Mouse (Mus musculus) WW6 (cell line): ENCODE measurements around the gene Opcml.

ENCODE experiments used
- DNase-seq: peaks from one replicate; pipeline ENCODE4 v3.0.0-alpha.2; 2013; ENCODE audit warnings: low read depth, low spot score

Opcml gene

GRCm38 (mm10) chr9:28738451-28738860 is 947.9 kb downstream of the Opcml start:
- no peak for DNase-seq

GRCm38 (mm10) chr9:28744771-28745170 is 954.2 kb downstream of the Opcml start:
- no peak for DNase-seq

GRCm38 (mm10) chr9:28748902-28749301 is 958.3 kb downstream of the Opcml start:
- DNase-seq, result peak; percentile 13

GRCm38 (mm10) chr9:28752908-28753307 is 962.3 kb downstream of the Opcml start:
- DNase-seq, result no peak

- DNase-seq, result no peak
Observed at GRCm38 (mm10) chr9:28756841-28757451, 966.4 kb downstream of the Opcml start.

GRCm38 (mm10) chr9:28761460-28761859 is 970.9 kb downstream of the Opcml start:
- DNase-seq, result no peak

GRCm38 (mm10) chr9:28764149-28764548 is 973.6 kb downstream of the Opcml start:
- no peak for DNase-seq

DNA sequence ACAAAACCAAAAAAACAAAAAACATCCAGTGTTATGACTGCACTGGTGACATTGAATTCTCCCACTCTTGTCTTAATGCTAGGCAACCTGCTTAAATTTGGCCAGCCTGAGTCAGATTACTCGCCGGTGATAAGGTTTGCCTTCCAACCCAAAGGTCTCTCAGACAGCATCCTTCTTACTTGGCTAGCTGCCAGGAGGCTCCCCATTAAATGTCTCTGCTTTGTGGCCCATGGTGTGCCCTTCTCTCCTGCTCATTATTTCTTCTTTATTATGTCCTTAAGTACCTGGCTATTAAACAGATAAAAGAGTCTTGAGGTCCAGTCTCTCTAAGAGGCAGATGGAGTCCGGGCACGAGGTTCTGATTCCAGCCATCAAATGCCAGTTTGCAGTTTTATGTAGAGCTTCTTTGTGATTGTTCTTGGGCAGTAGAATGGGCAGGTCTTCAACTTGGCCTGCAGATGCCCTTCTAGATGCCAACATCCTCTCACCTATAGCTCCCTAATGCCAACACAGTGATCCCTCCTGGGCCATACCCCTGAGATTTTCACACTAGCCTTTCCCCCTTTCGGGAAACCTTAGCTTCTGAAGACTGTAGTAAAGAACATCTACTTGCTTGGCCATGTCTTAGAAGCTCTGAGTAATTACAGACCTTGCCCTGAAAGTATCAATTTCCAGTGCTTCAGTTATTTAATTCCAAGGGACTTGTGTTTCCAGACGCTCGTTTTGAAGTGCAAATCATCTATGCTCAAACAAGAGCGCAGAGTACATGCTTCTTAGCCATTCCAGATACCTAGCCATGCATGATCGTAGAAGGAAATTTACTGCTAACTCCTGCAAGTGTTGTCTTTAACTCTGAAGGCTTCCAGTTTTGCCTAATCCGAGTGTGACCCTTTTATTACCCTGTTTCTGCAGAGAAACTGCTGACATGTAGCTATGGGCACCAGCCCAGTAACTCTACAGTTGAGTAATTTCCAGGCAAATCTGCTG is 986.2 kb downstream of the Opcml start:
- DNase-seq, result no peak

GRCm38 (mm10) chr9:28783834-28784233 is 993.3 kb downstream of the Opcml start:
- DNase-seq, result no peak

- no peak for DNase-seq
Observed at GRCm38 (mm10) chr9:28789439-28789838, 998.9 kb downstream of the Opcml start.

DNA sequence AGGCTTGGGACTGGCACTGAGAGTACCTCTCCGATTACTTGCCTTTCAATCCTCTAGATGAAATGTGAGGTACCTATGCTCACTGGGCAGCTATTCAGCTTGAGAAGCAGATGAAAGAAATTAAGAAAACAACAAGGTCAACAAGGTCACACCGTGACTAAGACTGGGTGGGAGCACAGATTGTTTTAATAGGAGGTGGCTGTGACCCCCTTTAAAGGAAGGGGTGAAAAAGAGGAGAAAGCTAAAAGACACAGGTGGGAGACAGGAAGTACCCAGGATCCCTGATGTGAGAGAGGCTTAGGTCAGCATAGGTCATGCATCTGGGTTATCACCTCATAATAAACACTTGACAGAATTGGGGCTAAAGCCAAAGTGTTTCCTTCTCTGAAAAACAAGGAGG is 1009.5 kb downstream of the Opcml start:
- DNase-seq, result no peak

DNA sequence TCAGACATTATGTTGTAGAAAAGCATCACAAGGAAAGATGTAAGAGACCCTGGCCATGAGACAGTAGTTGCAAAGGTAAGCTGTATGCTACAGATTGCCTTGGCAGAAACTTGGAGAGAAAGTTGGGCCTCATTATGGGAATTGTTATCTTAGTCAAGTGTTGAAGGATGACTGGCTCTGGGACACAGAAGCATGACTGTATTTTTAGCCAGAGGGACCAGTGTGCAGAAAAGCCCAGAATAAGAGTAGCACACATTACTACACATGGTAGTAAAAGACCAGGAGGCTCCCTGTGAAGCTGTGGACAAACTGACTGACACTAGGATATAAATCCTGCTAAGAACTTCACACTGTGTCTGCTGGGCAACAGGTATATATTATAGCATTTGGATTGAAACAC is 1016.1 kb downstream of the Opcml start:
- no peak for DNase-seq

DNA sequence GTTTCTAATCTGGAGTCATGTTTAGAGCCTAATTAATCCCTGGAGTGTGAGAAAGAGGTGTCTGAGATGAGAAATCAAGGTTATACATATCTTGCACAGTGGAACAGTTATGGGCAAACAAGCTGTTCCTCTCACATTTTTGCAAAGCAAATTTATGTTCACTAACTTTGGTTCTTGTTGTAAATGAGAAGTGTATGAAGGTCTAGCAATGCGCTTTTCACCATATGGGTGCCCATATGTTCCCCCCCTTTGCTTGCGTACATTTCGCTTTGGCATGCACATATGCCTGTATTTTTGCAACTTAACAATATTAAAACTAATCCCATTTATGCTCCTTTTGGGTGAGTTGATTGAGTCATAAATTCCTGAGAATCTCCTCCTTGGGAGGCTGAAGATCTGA is 1031.5 kb downstream of the Opcml start:
- DNase-seq, result no peak

DNA sequence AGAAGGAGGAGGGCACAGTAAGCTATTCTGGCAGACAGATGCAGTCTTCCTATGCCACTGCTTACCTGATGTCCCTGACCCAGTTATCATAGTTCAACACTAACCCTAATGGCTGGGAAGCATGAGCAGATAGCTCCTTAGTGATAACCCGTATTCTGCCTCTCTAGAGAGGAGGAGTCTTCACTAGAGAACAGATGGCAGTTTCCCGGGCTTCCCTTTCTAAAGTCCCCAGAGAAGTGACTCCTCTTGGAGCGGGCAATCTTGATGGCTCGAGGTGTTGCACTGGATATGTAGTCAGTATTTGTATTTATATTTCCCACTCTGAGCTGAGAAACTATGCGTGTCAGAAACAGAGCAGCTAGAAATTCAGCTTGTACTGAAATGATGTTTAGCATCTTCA is 1031.9 kb downstream of the Opcml start:
- DNase-seq, result no peak

- no peak for DNase-seq
Observed at GRCm38 (mm10) chr9:28825821-28826220, 1035.2 kb downstream of the Opcml start.

GRCm38 (mm10) chr9:28845961-28846570 is 1055.5 kb downstream of the Opcml start:
- DNase-seq, result no peak

- no peak for DNase-seq
Observed at GRCm38 (mm10) chr9:28855826-28856225, 1065.3 kb downstream of the Opcml start.

GRCm38 (mm10) chr9:28861983-28862382 is 1071.4 kb downstream of the Opcml start:
- DNase-seq, result no peak

- DNase-seq, result no peak
Observed at GRCm38 (mm10) chr9:28867256-28867655, 1076.7 kb downstream of the Opcml start.

GRCm38 (mm10) chr9:28870478-28870877 is 1079.9 kb downstream of the Opcml start:
- DNase-seq, result no peak

- no peak for DNase-seq
Observed at GRCm38 (mm10) chr9:28882566-28882965, 1092.0 kb downstream of the Opcml start.

DNA sequence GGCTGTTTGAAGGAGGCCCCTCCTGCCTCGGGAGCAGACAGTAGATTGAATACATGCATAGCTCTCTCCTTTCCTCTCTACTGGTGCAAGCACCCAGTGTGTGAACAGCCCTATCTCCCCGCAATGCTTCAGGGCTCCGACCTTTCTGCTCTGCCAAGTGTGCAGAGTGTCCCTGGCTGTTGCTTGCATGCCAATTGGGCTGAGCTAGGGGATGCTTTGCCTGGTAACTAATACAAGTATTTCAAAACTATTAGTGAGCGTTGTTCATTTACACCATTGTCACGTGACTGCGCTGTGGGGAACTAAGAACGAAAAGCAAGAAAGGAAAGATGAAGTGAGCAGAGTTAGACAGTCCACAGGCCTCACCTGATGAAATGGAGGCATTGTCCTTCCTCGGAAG is 1101.0 kb downstream of the Opcml start:
- no peak for DNase-seq
